Mouse (Mus musculus) brain, embryonic 14.5 days (tissue): ENCODE data around the gene Wdr72.

Source experiments
- CTCF ChIP-seq: fragments of 200-500 bp; IDR thresholded peaks from 2 replicates; pipeline ENCODE4 v1.5.1; 2012; ENCODE audit warnings: inconsistent platforms, mild to moderate bottlenecking, moderate library complexity, borderline replicate concordance; ENCODE audit not compliant: insufficient read depth, insufficient read length; ENCODE audit errors: extremely low read depth
- POLR2A ChIP-seq: fragments of 200-500 bp; IDR thresholded peaks from 2 replicates; pipeline ENCODE4 v1.6.1; 2012; ENCODE audit warnings: mild to moderate bottlenecking, inconsistent platforms, borderline replicate concordance; ENCODE audit not compliant: poor library complexity, insufficient read depth, insufficient read length, severe bottlenecking; ENCODE audit errors: extremely low read depth

GRCm38 (mm10) chr9:74324089-74324924 lies 214.2 kb downstream of the Wdr72 start:
- TF ChIP-seq POLR2A (no peak), CTCF (no peak)
